Mouse (Mus musculus) lung, postnatal 10 days (tissue): ENCODE data around the gene Sh3bp1.
A peak's percentile ranks its signal among the peaks of the same experiment; 100 is the strongest.

Experiments
- DNase-seq: peaks from one replicate; pipeline ENCODE4 v3.0.0; 2021

The Sh3bp1 gene

GRCm38 (mm10) chr15:78916052-78916826 lies 16.7 kb downstream of the Sh3bp1 start:
- DNase-seq: no peak

DNA sequence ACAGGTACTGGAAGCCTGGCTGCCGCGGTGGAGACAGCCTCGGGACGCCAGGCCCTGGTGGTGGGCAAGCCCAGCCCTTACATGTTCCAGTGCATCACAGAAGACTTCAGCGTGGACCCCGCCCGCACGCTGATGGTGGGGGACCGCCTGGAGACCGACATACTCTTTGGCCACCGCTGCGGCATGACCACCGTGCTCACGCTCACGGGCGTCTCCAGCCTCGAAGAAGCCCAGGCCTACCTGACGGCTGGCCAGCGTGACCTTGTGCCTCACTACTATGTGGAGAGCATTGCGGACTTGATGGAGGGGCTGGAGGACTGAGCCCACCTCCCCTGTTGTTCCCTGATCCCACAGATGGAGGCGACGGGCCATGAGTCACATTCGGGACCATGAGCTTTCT lies 18.6 kb downstream of the Sh3bp1 start:
- no peak for DNase-seq

DNA sequence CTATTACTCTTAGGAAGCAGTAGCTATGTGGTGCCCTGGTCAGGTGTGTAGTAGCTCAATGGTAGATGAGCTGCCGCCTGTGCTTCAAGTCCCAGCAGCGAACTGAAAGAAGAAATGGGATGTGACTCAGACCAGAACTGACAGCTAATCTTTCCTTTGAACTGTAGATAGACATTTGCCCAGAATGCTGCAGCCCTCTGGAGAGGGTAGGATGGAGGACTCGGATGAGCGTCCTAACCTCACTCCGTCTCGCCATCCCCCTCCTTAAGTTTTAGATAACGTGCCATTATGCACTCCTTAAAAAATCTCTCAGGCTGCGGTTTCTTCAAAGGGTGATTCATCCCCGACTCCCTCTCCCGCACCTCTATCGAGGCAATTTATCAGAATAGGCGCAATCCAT lies 20.3 kb downstream of the Sh3bp1 start:
- no peak for DNase-seq

GRCm38 (mm10) chr15:78922700-78923099 lies 23.1 kb downstream of the Sh3bp1 start:
- no peak for DNase-seq

- no peak for DNase-seq
Observed at GRCm38 (mm10) chr15:78923585-78923984, 24.0 kb downstream of the Sh3bp1 start.

GRCm38 (mm10) chr15:78925129-78925528 lies 25.6 kb downstream of the Sh3bp1 start:
- peak; percentile 43 for DNase-seq

- DNase-seq: peak; percentile 96
Observed at GRCm38 (mm10) chr15:78926021-78926919, 26.7 kb downstream of the Sh3bp1 start, which contains the start of gene Lgals1. Gene Lgals1 (plus strand): TSS chr15:78926725.

- peak; percentile 65 for DNase-seq
Observed at GRCm38 (mm10) chr15:78927021-78927787, 27.6 kb downstream of the Sh3bp1 start.

- peak; percentile 92 for DNase-seq
Observed at GRCm38 (mm10) chr15:78927788-78928457, 28.4 kb downstream of the Sh3bp1 start.

- DNase-seq: no peak
Observed at GRCm38 (mm10) chr15:78928539-78928938, 29.0 kb downstream of the Sh3bp1 start.

- no peak for DNase-seq
Observed at GRCm38 (mm10) chr15:78930192-78930706, 30.7 kb downstream of the Sh3bp1 start.

DNA sequence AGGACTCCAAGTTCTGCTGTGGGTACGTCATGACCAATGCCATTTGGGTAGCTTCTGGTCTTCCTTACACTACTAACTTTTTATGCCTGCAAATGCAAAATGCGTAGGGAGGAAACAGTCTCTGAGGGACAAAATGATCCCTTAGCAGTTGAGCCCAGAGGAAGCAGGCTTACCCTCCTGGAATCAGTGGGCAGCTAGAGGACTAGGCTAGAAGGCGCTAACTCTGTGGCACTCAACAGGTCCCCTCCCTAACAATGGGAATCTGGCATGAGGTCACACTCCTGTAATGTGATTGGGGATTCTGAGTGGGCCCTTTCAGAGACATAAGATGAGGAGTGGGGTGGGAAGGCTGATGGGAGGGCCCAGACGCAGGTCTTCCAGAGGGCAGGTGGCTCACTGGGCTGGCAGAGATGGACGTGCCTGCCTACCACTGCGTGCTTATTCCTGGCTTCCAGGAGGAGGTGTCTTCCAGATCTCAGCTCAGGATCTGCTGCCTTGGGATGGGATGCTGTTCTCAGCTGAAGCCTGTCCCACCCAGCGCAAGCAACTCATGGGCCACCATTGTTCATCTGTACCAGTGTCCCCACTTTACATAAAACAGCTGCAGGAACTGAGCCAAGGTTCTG lies 31.3 kb downstream of the Sh3bp1 start:
- DNase-seq: no peak

GRCm38 (mm10) chr15:78931577-78931976 lies 32.0 kb downstream of the Sh3bp1 start:
- peak; percentile 77 for DNase-seq

DNA sequence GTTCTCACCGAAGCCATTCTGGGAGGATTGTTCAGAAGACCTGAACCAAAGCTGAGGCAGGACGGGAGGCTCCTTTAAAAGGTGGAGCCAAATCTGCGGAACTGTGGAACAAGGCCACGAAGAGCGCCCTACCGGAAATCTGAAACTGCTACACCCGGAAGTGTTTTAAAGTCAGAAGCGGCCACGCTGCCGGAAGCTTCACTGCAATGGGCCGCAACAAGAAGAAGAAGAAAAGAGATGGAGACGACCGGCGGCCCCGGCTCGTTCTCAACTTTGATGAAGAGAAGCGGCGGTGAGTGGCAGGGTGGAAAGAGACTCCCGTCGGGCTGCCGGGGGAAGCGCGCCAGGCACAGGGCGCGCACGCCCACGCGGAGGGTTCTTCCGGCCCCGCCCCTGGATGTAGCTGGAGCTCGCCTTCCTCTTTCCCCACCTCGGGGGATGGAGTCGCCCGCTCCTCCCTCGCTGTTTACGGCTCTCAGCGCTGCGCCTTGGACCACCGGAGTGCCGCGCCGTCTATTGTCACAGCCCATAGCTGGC lies 35.3 kb downstream of the Sh3bp1 start, which contains the start of gene Nol12:
Gene Nol12 (plus strand): TSS at position 150 of the 537 bp plus-strand sequence.
- DNase-seq: peak; percentile 90

- DNase-seq: no peak
Observed at GRCm38 (mm10) chr15:78936403-78936802, 36.8 kb downstream of the Sh3bp1 start.

DNA sequence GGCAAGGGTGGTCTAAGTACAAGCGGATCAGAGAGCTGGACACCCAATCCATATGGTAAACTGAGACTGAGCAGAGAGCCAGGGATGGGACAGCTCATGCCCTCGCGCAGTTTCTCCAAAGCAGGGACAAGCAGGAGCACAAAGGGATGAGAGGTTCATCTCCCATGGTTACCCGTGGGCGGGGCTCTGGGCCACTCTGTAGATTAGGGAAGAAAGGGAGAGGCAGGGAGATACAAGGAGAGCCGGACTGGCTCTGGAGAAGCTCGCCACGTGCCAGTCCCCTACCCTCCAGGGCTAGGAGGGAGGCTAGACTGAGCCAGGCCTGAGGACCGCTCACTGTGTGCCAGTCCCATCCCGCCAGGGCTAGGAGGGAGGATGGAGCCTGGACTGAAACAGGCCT lies 37.7 kb downstream of the Sh3bp1 start:
- DNase-seq: no peak

- DNase-seq: no peak
Observed at GRCm38 (mm10) chr15:78937963-78938362, 38.4 kb downstream of the Sh3bp1 start.

DNA sequence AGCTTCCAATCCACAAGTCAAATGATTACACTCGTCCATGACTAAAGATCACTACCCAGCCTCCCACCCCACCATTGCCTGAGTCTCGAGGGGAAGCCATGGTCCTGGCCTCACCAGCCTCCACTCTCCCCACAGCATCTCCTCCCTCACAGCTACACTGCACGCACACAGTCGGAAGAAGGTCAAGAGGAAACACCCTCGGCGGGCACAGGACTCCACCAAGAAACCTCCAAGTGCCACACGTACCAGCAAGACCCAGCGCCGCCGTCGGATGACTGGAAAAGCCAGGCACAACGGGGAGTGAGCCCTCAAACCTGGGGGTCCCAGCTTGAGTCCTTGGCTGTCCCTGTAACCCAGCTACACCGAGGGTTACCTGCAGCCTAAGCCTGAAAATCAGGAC lies 40.8 kb downstream of the Sh3bp1 start:
- no peak for DNase-seq

DNA sequence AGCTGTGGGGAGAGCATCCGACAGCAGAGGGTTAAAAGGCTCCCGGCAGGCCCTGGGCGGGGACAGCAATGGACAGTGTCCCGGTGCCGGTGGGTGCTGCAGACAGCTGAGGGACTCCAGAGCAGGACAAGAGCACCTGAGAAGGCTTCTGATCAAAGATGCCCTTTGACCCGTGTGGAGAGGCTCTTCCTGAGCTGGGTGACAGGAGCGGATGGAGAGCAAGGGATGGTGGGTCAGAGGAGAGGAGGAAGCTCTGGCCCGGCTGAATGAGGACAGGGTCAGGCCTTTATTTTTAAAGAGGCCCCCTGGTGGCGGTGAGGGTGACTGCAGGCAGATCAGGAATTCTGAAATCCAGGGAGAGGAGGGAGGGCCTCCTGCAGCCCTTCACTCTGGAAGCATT lies 43.1 kb downstream of the Sh3bp1 start:
- DNase-seq: peak; percentile 92

- no peak for DNase-seq
Observed at GRCm38 (mm10) chr15:78946232-78946631, 46.7 kb downstream of the Sh3bp1 start.

GRCm38 (mm10) chr15:78947657-78948056 lies 48.1 kb downstream of the Sh3bp1 start, which contains the start of gene Triobp:
Gene Triobp (plus strand): TSS chr15:78947724.
- peak; percentile 95 for DNase-seq
